Comparison of ENCODE assay signal across 8 mouse cellular contexts in the genomic region with DNA sequence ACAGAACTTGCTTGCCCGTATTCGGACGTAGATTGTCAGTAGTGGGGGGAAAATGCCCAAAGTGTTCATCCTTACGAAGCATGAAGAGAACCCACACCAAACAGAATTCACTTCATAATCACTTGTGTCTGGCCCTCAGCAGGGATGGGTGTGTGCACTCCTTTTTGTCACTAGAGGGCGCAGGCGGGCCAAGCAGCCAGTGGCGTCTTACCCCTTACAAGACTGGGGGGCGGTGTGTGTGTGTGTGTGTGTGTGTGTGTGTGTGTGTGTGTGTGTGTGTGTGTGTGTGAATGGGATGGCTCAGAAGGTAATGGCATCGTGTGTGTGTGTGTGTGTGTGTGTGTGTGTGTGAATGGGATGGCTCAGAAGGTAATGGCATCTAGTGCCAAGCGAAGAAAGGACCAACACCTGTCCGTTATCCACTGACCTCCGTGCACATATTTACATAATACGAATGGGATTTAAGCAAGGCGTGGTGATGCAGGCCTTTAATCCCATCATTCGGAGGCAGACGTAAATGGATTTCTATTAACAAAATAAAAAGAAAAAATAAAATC. TPM values are rescaled to one million over a fixed set of nuclear protein-coding genes. Genes with fewer than 3 reads are reported as not detected.
DNase-seq lines count a peak whose midpoint lies in the region; ATAC-seq and TF ChIP-seq lines count a peak whose summit lies in the region.

A gene (plus strand): TSS at position 252 of the 557 bp plus-strand sequence.

- intact Hi-C loops in heart, postnatal 10 days (cut with DNase I) = loop anchor here (1.0 kb wide), 1 partner anchor 256 kb away; no protein-coding TSS in a partner anchor

- H3K4me1 ChIP-seq in forebrain, embryonic 14.5 days (ENCODE audit: control insufficient read depth, insufficient read depth, low read length) = peaks cover 6% of the 10 kb centered on the region
- peaks cover 30% of the 10 kb centered on the region for H3K4me1 ChIP-seq in liver, embryonic 15.5 days (replicated peaks)
- peaks cover 6% of the 10 kb centered on the region; the same call in 1 of the 2 replicates for H3K4me1 ChIP-seq in neural tube, embryonic 12.5 days
- 0 out of 2 replicates have a peak, but pooled peaks cover 2% of the 10 kb centered on the region for H3K4me1 ChIP-seq in stomach, postnatal 0 days (replicated peaks; ENCODE audit: control insufficient read depth, insufficient read depth)

- no peak for TF ChIP-seq EP300 in stomach, postnatal 0 days (optimal IDR thresholded peaks at IDR 0.05)

- H3K4me3 ChIP-seq in forebrain, embryonic 14.5 days (ENCODE audit: low read depth, low read length) = peak within 1 kb of the TSS; percentile 62
- peak within 1 kb of the TSS; percentile 85 for H3K4me3 ChIP-seq in liver, embryonic 15.5 days (replicated peaks)
- H3K4me3 ChIP-seq in neural tube, embryonic 12.5 days = peak within 1 kb of the TSS; percentile 71
- H3K4me3 ChIP-seq in stomach, postnatal 0 days (ENCODE audit: low read depth, low read length) = peak within 1 kb of the TSS; percentile 76

- peak within 1 kb of the TSS; percentile 71 for H3K9ac ChIP-seq in forebrain, embryonic 14.5 days (ENCODE audit: low read length)
- H3K9ac ChIP-seq in liver, embryonic 15.5 days = peak within 1 kb of the TSS; percentile 72
- H3K9ac ChIP-seq in neural tube, embryonic 12.5 days = peak within 1 kb of the TSS; percentile 68
- peak within 1 kb of the TSS; percentile 72 for H3K9ac ChIP-seq in stomach, postnatal 0 days (ENCODE audit: low read length)

- peak within 1 kb of the TSS; percentile 79 for H3K4me2 ChIP-seq in forebrain, embryonic 14.5 days (ENCODE audit: low read length)
- H3K4me2 ChIP-seq in liver, embryonic 15.5 days = peak within 1 kb of the TSS; percentile 85
- peak within 1 kb of the TSS; percentile 82 for H3K4me2 ChIP-seq in neural tube, embryonic 12.5 days (replicated peaks)
- peak within 1 kb of the TSS; percentile 78 for H3K4me2 ChIP-seq in stomach, postnatal 0 days (replicated peaks; ENCODE audit: low read depth)

- no peaks in the 10 kb centered on the region for H3K27me3 ChIP-seq in forebrain, embryonic 14.5 days (replicated peaks; ENCODE audit: control insufficient read depth, insufficient read depth, low read length)
- no peaks in the 10 kb centered on the region for H3K27me3 ChIP-seq in liver, embryonic 15.5 days
- H3K27me3 ChIP-seq in neural tube, embryonic 12.5 days (replicated peaks) = no peaks in the 10 kb centered on the region
- no peaks in the 10 kb centered on the region for H3K27me3 ChIP-seq in stomach, postnatal 0 days (ENCODE audit: control insufficient read depth, insufficient read depth, low read length)

- peak within 1 kb of the TSS; percentile 73 for H3K27ac ChIP-seq in forebrain, embryonic 14.5 days (ENCODE audit: low read depth, low read length)
- H3K27ac ChIP-seq in liver, embryonic 15.5 days (replicated peaks) = peak within 1 kb of the TSS; percentile 79
- no peak within 1 kb of the TSS for H3K27ac ChIP-seq in neural tube, embryonic 12.5 days
- peak within 1 kb of the TSS; percentile 59 for H3K27ac ChIP-seq in stomach, postnatal 0 days (replicated peaks)

- H3K9me3 ChIP-seq in forebrain, embryonic 14.5 days (replicated peaks; ENCODE audit: control insufficient read depth, low read length) = no peaks in the 10 kb centered on the region
- H3K9me3 ChIP-seq in liver, embryonic 15.5 days (replicated peaks) = no peaks in the 10 kb centered on the region
- H3K9me3 ChIP-seq in neural tube, embryonic 12.5 days = no peaks in the 10 kb centered on the region
- H3K9me3 ChIP-seq in stomach, postnatal 0 days (ENCODE audit: control insufficient read depth, low read length) = no peaks in the 10 kb centered on the region

- peaks cover 20% of the 10 kb centered on the region for H3K36me3 ChIP-seq in forebrain, embryonic 14.5 days (ENCODE audit: control insufficient read depth, insufficient read depth, low read length)
- peaks cover 17% of the 10 kb centered on the region for H3K36me3 ChIP-seq in liver, embryonic 15.5 days (replicated peaks)
- peaks cover 8% of the 10 kb centered on the region; the same call in 1 of the 2 replicates for H3K36me3 ChIP-seq in neural tube, embryonic 12.5 days
- H3K36me3 ChIP-seq in stomach, postnatal 0 days (ENCODE audit: control insufficient read depth, insufficient read depth, low read length) = no peaks in the 10 kb centered on the region

- 2% methylated on average over 16 of the region's 16 CpGs for WGBS in forebrain, embryonic 14.5 days
- WGBS in liver, embryonic 15.5 days (ENCODE audit: insufficient replicate concordance) = 2% methylated on average over 16 of the region's 16 CpGs
- WGBS in neural tube, embryonic 12.5 days = 3% methylated on average over 15 of the region's 16 CpGs
- WGBS in stomach, postnatal 0 days = 2% methylated on average over 14 of the region's 16 CpGs

- peak; percentile 67; the same call in 1 of the 2 replicates for ATAC-seq in cerebellum, adult (ENCODE audit: insufficient number of reproducible peaks, low FRiP score, low TSS enrichment)
- ATAC-seq in forebrain, embryonic 14.5 days = peak; percentile 93
- peak; percentile 82 for ATAC-seq in liver, embryonic 15.5 days (ENCODE audit: insufficient read depth)
- ATAC-seq in neural tube, embryonic 12.5 days (ENCODE audit: low FRiP score, low read depth) = peak; percentile 90
- ATAC-seq in stomach, postnatal 0 days (ENCODE audit: low FRiP score, low TSS enrichment) = peak; percentile 85

- TF ChIP-seq CTCF in stomach, postnatal 0 days (IDR thresholded peaks at IDR 0.05; ENCODE audit: low read depth) = peak; percentile 90

- DNase-seq in ES-CJ7 (ENCODE audit: low read depth, low spot score) = peak; percentile 72
- DNase-seq in forebrain, embryonic 14.5 days (ENCODE audit: low spot score) = peak; percentile 93
- DNase-seq in heart, postnatal 10 days = peak; percentile 80 to 87
- peak; percentile 82 to 87 for DNase-seq in kidney, postnatal 4 days
- peak; percentile 77 for DNase-seq in stomach, postnatal 0 days (ENCODE audit: low spot score)

RNA-seq across cellular contexts. Expression of the gene that starts here (rescaled TPM):
- polyA plus RNA-seq in forebrain, embryonic 14.5 days (2014; fragmentation: Nextera tagmentation; extraction: Ambion mirVana) = 91.0 and 95.1 TPM in 2 replicates
- total RNA-seq in heart, postnatal 10 days (2021) = 10 to 100 TPM; 29.6 to 33.3 TPM
- 32.9 and 34.0 TPM in 2 replicates for polyA plus RNA-seq in liver, embryonic 15.5 days (2015; fragmentation: Nextera tagmentation; extraction: Ambion mirVana)
- polyA plus RNA-seq in neural tube, embryonic 12.5 days (2016; fragmentation: Nextera tagmentation; extraction: Ambion mirVana) = 86.2 and 87.2 TPM in 2 replicates
- polyA plus RNA-seq in stomach, postnatal 0 days (2015; fragmentation: Nextera tagmentation; extraction: Ambion mirVana) = 31.2 and 32.7 TPM in 2 replicates
